8 mouse cellular contexts compared by ENCODE assay signal in the genomic region with DNA sequence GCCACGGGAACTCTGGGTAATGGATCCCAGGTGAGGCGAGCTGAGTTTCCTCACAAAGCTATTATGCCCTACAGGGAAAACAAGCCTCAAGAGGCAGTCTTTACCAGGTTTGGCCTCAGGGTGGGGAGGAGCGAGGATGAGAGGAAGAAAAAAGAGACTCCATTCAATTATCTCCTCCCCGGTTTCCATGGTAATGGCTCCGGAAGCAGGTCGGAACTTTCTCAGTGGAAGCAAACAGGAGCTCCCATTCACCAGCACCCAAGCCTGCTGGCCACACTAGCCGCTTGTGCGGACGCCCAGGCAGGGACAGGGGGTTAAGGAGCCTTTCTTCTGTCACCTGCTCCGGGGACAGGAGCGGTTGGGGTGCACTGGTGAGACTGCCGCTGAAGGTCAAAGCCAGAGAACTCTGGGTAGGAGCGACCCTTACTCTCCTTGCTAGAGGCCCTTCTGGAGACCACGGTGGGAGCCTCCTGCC.
DNase-seq lines count a peak whose midpoint lies in the region; ATAC-seq and TF ChIP-seq lines count a peak whose summit lies in the region.

No protein-coding gene starts in this region.

- TF ChIP-seq POLR2A in brain, embryonic 14.5 days (IDR thresholded peaks at IDR 0.05; ENCODE audit: borderline replicate concordance, extremely low read depth, insufficient read depth, insufficient read length, poor library complexity, severe bottlenecking) = no peak

- H3K4me2 ChIP-seq in forebrain, postnatal 0 days (ENCODE audit: low read depth) = peak overlapping the region; percentile 39
- H3K4me2 ChIP-seq in neural tube, embryonic 13.5 days = peak overlapping the region; percentile 47

- peaks cover 51% of the 10 kb centered on the region for H3K4me1 ChIP-seq in E14TG2a.4 (replicated peaks; ENCODE audit: low read depth, low read length)
- H3K4me1 ChIP-seq in forebrain, postnatal 0 days (ENCODE audit: insufficient read depth) = peaks cover 10% of the 10 kb centered on the region; the same call in 1 of the 2 replicates
- peaks cover 44% of the 10 kb centered on the region for H3K4me1 ChIP-seq in neural tube, embryonic 13.5 days (replicated peaks)

- DNase-seq in brain, embryonic 14.5 days (ENCODE audit: low read depth) = peak; percentile 84
- DNase-seq in forebrain, postnatal 0 days = peak; percentile 82
- peak; percentile 47 to 70 for DNase-seq in left cerebral cortex, adult 2 months (ENCODE audit: extremely low spot score in 1 of 2, low spot score in 2 of 2)
- DNase-seq in gastrocnemius, postnatal 4 days (ENCODE audit: low spot score in 2 of 2) = no peak
- no peak for DNase-seq in ovary, postnatal 36 days (ENCODE audit: low spot score)
- DNase-seq in kidney, postnatal 4 days = no peak

- peaks cover 81% of the 10 kb centered on the region for H3K36me3 ChIP-seq in E14TG2a.4 (ENCODE audit: insufficient read depth, low read length)
- H3K36me3 ChIP-seq in forebrain, postnatal 0 days (ENCODE audit: insufficient read depth) = no peaks in the 10 kb centered on the region
- no peaks in the 10 kb centered on the region for H3K36me3 ChIP-seq in neural tube, embryonic 13.5 days

- WGBS in forebrain, postnatal 0 days = 16% methylated on average over 14 of the region's 14 CpGs
- 16% methylated on average over 14 of the region's 14 CpGs for WGBS in neural tube, embryonic 13.5 days

- TF ChIP-seq CTCF in E14TG2a.4 (conservative IDR thresholded peaks at IDR 0.05; ENCODE audit: low read length) = no peak
- peak; percentile 11; the same call in 1 of the 2 replicates for TF ChIP-seq CTCF in brain, embryonic 14.5 days (IDR thresholded peaks at IDR 0.05; ENCODE audit: borderline replicate concordance, extremely low read depth, insufficient read depth, insufficient read length)
- TF ChIP-seq CTCF in forebrain, postnatal 0 days (IDR thresholded peaks at IDR 0.05; ENCODE audit: low read depth) = peak; percentile 58
- peak; percentile 36 for TF ChIP-seq CTCF in left cerebral cortex, adult 2 months (IDR thresholded peaks at IDR 0.05)

- peaks cover 7% of the 10 kb centered on the region for H3K9me3 ChIP-seq in E14TG2a.4 (ENCODE audit: low read length)
- H3K9me3 ChIP-seq in forebrain, postnatal 0 days (ENCODE audit: low read length) = no peaks in the 10 kb centered on the region
- 0 out of 2 replicates have a peak, but pooled peaks cover 3% of the 10 kb centered on the region for H3K9me3 ChIP-seq in neural tube, embryonic 13.5 days

- peak overlapping the region; percentile 15; the same call in 1 of the 2 replicates for H3K9ac ChIP-seq in forebrain, postnatal 0 days
- H3K9ac ChIP-seq in neural tube, embryonic 13.5 days = peak overlapping the region; percentile 41; the same call in 1 of the 2 replicates

- intact Hi-C loops in left cerebral cortex, adult 2 months (cut with DNase I) = no loop called here

- ATAC-seq in forebrain, postnatal 0 days = peak; percentile 86
- peak; percentile 59 for ATAC-seq in neural tube, embryonic 13.5 days (ENCODE audit: low read depth)

- H3K4me3 ChIP-seq in E14TG2a.4 (replicated peaks; ENCODE audit: low read length) = peak overlapping the region; percentile 67
- H3K4me3 ChIP-seq in forebrain, postnatal 0 days (ENCODE audit: low read depth, low read length) = peak overlapping the region; percentile 6
- H3K4me3 ChIP-seq in left cerebral cortex, adult 2 months = peak overlapping the region; percentile 33
- H3K4me3 ChIP-seq in neural tube, embryonic 13.5 days = peak overlapping the region; percentile 13; the same call in 1 of the 2 replicates

- H3K27ac ChIP-seq in forebrain, postnatal 0 days (ENCODE audit: low read depth, low read length) = peak overlapping the region; percentile 47
- H3K27ac ChIP-seq in left cerebral cortex, adult 2 months = peak overlapping the region; percentile 84
- H3K27ac ChIP-seq in neural tube, embryonic 13.5 days (replicated peaks) = peak overlapping the region; percentile 66

- H3K27me3 ChIP-seq in E14TG2a.4 (ENCODE audit: insufficient read depth, low read length) = no peaks in the 10 kb centered on the region
- no peaks in the 10 kb centered on the region for H3K27me3 ChIP-seq in forebrain, postnatal 0 days (ENCODE audit: insufficient read depth, low read length)
- no peaks in the 10 kb centered on the region for H3K27me3 ChIP-seq in neural tube, embryonic 13.5 days

Comparison
In these comparisons a context has a peak if more than half of its experiments do, and no peak if none do; other contexts are left out.
1. H3K4me3 ChIP-seq: peak in every context shown above with its lines; median percentile 67 in E14TG2a.4; 33 in left cerebral cortex, adult 2 months; 13 in neural tube, embryonic 13.5 days; 6 in forebrain, postnatal 0 days.
2. DNase-seq: peak in brain, embryonic 14.5 days (single experiment), forebrain, postnatal 0 days (single experiment) and left cerebral cortex, adult 2 months (2 of 2); none in gastrocnemius, postnatal 4 days (0 of 2), ovary, postnatal 36 days (single experiment) and kidney, postnatal 4 days (0 of 2).
3. Peak in every context shown above with its lines, with median percentiles within 50 percentile points of each other: H3K27ac ChIP-seq.